8 mouse cellular contexts compared by ENCODE assay signal in genomic region chr17:27392918-27393317, GRCm38 (mm10).
DNase-seq lines count a peak whose midpoint lies in the region; ATAC-seq and TF ChIP-seq lines count a peak whose summit lies in the region.

No protein-coding gene starts in this region.

- H3K4me3 ChIP-seq in forebrain, embryonic 10.5 days, result no peak overlapping the region
- no peak overlapping the region for H3K4me3 ChIP-seq in forebrain, embryonic 13.5 days
- H3K4me3 ChIP-seq in thymus, adult 2 months (ENCODE audit: control insufficient read depth, insufficient read depth, low read length), result no peak overlapping the region

- no peak for TF ChIP-seq CTCF in thymus, adult 2 months (IDR thresholded peaks at IDR 0.05; ENCODE audit: borderline replicate concordance, control insufficient read depth, extremely low read depth, insufficient read depth, low read length, poor library complexity)

- WGBS in forebrain, embryonic 10.5 days, result 65% methylated on average over 8 of the region's 8 CpGs
- 44% methylated on average over 8 of the region's 8 CpGs for WGBS in forebrain, embryonic 13.5 days
- 91% methylated on average over 8 of the region's 8 CpGs for WGBS in thymus, adult 2 months

- no peak for TF ChIP-seq POLR2A in thymus, adult 2 months (IDR thresholded peaks at IDR 0.05; ENCODE audit: control insufficient read depth, extremely low read depth, insufficient read depth, low read length, poor library complexity)

- H3K36me3 ChIP-seq in forebrain, embryonic 10.5 days (replicated peaks), result no peaks in the 10 kb centered on the region
- H3K36me3 ChIP-seq in forebrain, embryonic 13.5 days (ENCODE audit: poor library complexity, severe bottlenecking), result no peaks in the 10 kb centered on the region
- H3K36me3 ChIP-seq in thymus, adult 2 months (ENCODE audit: control insufficient read depth, insufficient read depth, low read length), result no peaks in the 10 kb centered on the region

- H3K9ac ChIP-seq in forebrain, embryonic 13.5 days, result no peak overlapping the region

- ATAC-seq in forebrain, embryonic 13.5 days, result no peak

- no peak for DNase-seq in forebrain, embryonic 10.5 days (ENCODE audit: extremely low spot score, low spot score)
- DNase-seq in right cerebral cortex, adult 18-20 months, result peak; percentile 36
- DNase-seq in right cerebral cortex, postnatal 4 days, result no peak
- peak; percentile 11 for DNase-seq in layer of hippocampus, adult 9-10 months (ENCODE audit: low spot score)
- DNase-seq in thymus, adult 2 months, result no peak
- no peak for DNase-seq in kidney, postnatal 14 days
- no peak for DNase-seq in adrenal gland, adult 18-20 months (ENCODE audit: low spot score in 2 of 2)

- no peaks in the 10 kb centered on the region for H3K27me3 ChIP-seq in forebrain, embryonic 10.5 days (ENCODE audit: poor library complexity, severe bottlenecking)
- H3K27me3 ChIP-seq in forebrain, embryonic 13.5 days, result peaks cover 3% of the 10 kb centered on the region; the same call in 1 of the 2 replicates
- H3K27me3 ChIP-seq in thymus, adult 2 months (ENCODE audit: control insufficient read depth, insufficient read depth, low read length), result no peaks in the 10 kb centered on the region

- no peaks in the 10 kb centered on the region for H3K9me3 ChIP-seq in forebrain, embryonic 10.5 days
- no peaks in the 10 kb centered on the region for H3K9me3 ChIP-seq in forebrain, embryonic 13.5 days (replicated peaks)

- peak overlapping the region; percentile 22; the same call in 1 of the 2 replicates for H3K27ac ChIP-seq in forebrain, embryonic 10.5 days
- H3K27ac ChIP-seq in forebrain, embryonic 13.5 days, result no peak overlapping the region
- H3K27ac ChIP-seq in thymus, adult 2 months (ENCODE audit: control insufficient read depth, insufficient read depth, low read length), result no peak overlapping the region

- H3K4me1 ChIP-seq in forebrain, embryonic 10.5 days, result peaks cover 20% of the 10 kb centered on the region
- peaks cover 26% of the 10 kb centered on the region for H3K4me1 ChIP-seq in forebrain, embryonic 13.5 days
- no peaks in the 10 kb centered on the region for H3K4me1 ChIP-seq in thymus, adult 2 months (replicated peaks; ENCODE audit: control insufficient read depth, insufficient read depth, low read length)

- H3K4me2 ChIP-seq in forebrain, embryonic 13.5 days, result no peak overlapping the region

Comparison
In these comparisons a context has a peak if more than half of its experiments do, and no peak if none do; other contexts are left out.
1. DNase-seq: peak in right cerebral cortex, adult 18-20 months (single experiment) and layer of hippocampus, adult 9-10 months (single experiment); none in forebrain, embryonic 10.5 days (single experiment), right cerebral cortex, postnatal 4 days (single experiment), thymus, adult 2 months (single experiment), kidney, postnatal 14 days (single experiment) and adrenal gland, adult 18-20 months (0 of 2).